15 mouse cellular contexts compared by ENCODE assay signal in the genomic region with DNA sequence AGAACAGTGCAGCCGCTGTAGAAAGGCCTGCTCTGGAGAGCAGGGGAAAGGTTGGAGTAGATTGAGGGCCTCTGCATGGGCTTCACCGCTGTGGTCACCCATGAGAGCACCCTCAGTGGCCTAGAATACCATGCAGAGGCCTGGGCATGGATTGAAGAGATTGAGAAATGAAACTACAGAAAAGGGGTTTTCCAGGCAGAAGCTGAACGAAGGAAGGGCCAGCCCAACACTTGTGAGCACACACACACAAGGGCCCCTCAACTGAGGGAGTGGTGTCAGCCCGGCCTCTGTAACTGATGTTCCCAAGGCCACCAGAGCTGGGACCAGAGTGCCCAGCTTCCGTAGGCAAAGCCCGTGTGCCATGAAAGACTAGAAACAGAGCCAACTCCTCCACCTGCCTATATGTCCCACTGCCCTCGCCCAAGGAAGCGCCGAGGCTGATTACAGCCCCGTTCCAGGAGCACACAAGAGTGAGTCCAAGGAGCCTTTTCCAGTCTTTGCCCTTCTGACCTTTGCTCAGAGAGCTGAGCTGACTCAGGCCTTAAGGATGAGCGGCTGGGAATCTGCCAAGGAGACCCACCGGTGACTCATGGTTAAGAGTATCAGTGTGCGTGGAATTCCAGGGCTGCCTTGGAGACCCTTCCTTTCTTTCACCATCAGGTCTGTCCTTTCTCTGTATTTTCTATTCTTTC. TPM values are rescaled to one million over a fixed set of nuclear protein-coding genes. Genes with fewer than 3 reads are reported as not detected.
DNase-seq lines count a peak whose midpoint lies in the region; ATAC-seq lines count a peak whose summit lies in the region.
"Had no signal": no experiment of that assay in that cellular context is flagged by ENCODE, and none has a peak within 500 bp of the region (broad histone marks: within the 10 kb centered on the region; RNA-seq: fewer than 3 reads in every experiment).

No protein-coding gene starts in this region.

- H3K9ac ChIP-seq in kidney, embryonic 15.5 days = no peak overlapping the region
- H3K9ac ChIP-seq in stomach, embryonic 16.5 days (ENCODE audit: low read length) = 0 out of 2 replicates have a peak overlapping the region, but pooled peaks have one; percentile 21
- H3K9ac ChIP-seq: embryonic facial prominence, embryonic 15.5 days; heart, embryonic 13.5 days; liver, embryonic 15.5 days; neural tube, embryonic 13.5 days had no signal

- H3K27ac ChIP-seq in kidney, embryonic 15.5 days = no peak overlapping the region
- H3K27ac ChIP-seq in stomach, embryonic 16.5 days (ENCODE audit: low read length) = no peak overlapping the region; the same call in 1 of the 2 replicates
- H3K27ac ChIP-seq: embryonic facial prominence, embryonic 15.5 days; heart, embryonic 13.5 days; liver, embryonic 15.5 days; midbrain, embryonic 10.5 days; neural tube, embryonic 13.5 days had no signal

- peak; percentile 81 for DNase-seq in kidney, adult 18-20 months
- peak; percentile 63 for DNase-seq in adrenal gland, postnatal 10 days
- peak; percentile 94 for DNase-seq in kidney, adult 9 months
- no peak for DNase-seq in cerebellum, adult 11 months
- DNase-seq in gastrocnemius, postnatal 36 days = no peak
- no peak for DNase-seq in layer of hippocampus, postnatal 25 days (ENCODE audit: extremely low spot score in 1 of 2, low spot score in 1 of 2)
- DNase-seq: cerebellum, adult 18-20 months; right cerebral cortex, postnatal 25 days had no signal

- H3K4me2 ChIP-seq in kidney, embryonic 15.5 days = no peak overlapping the region
- no peak overlapping the region for H3K4me2 ChIP-seq in stomach, embryonic 16.5 days (ENCODE audit: low read depth, low read length)
- H3K4me2 ChIP-seq: embryonic facial prominence, embryonic 15.5 days; heart, embryonic 13.5 days; liver, embryonic 15.5 days; neural tube, embryonic 13.5 days had no signal

- no peaks in the 10 kb centered on the region for H3K27me3 ChIP-seq in kidney, embryonic 15.5 days
- H3K27me3 ChIP-seq in stomach, embryonic 16.5 days (ENCODE audit: control insufficient read depth, insufficient read depth, low read length) = no peaks in the 10 kb centered on the region
- H3K27me3 ChIP-seq: embryonic facial prominence, embryonic 15.5 days; heart, embryonic 13.5 days; liver, embryonic 15.5 days; neural tube, embryonic 13.5 days had no signal

- H3K4me1 ChIP-seq in kidney, embryonic 15.5 days = peaks cover 44% of the 10 kb centered on the region
- H3K4me1 ChIP-seq in stomach, embryonic 16.5 days (ENCODE audit: control insufficient read depth, insufficient read depth, low read length) = peaks cover 24% of the 10 kb centered on the region

- H3K4me3 ChIP-seq in kidney, embryonic 15.5 days (replicated peaks) = no peak overlapping the region
- no peak overlapping the region for H3K4me3 ChIP-seq in stomach, embryonic 16.5 days (replicated peaks; ENCODE audit: low read length)
- H3K4me3 ChIP-seq: embryonic facial prominence, embryonic 15.5 days; heart, embryonic 13.5 days; liver, embryonic 15.5 days; midbrain, embryonic 10.5 days; neural tube, embryonic 13.5 days had no signal

- ATAC-seq in kidney, embryonic 15.5 days (replicated peaks; ENCODE audit: low FRiP score) = no peak
- ATAC-seq in stomach, embryonic 16.5 days (ENCODE audit: insufficient read depth, low FRiP score) = peak; percentile 23; the same call in 1 of the 2 replicates

- H3K9me3 ChIP-seq in kidney, embryonic 15.5 days (replicated peaks) = no peaks in the 10 kb centered on the region
- H3K9me3 ChIP-seq in stomach, embryonic 16.5 days (replicated peaks; ENCODE audit: control insufficient read depth, low read length) = no peaks in the 10 kb centered on the region
- H3K9me3 ChIP-seq: embryonic facial prominence, embryonic 15.5 days; heart, embryonic 13.5 days; liver, embryonic 15.5 days; midbrain, embryonic 10.5 days; neural tube, embryonic 13.5 days had no signal

- WGBS in kidney, embryonic 15.5 days = 74% methylated on average over 13 of the region's 13 CpGs
- 69% methylated on average over 13 of the region's 13 CpGs for WGBS in stomach, embryonic 16.5 days

- H3K36me3 ChIP-seq in kidney, embryonic 15.5 days = no peaks in the 10 kb centered on the region
- H3K36me3 ChIP-seq in stomach, embryonic 16.5 days (ENCODE audit: control insufficient read depth, insufficient read depth, low read length) = no peaks in the 10 kb centered on the region
- H3K36me3 ChIP-seq: embryonic facial prominence, embryonic 15.5 days; heart, embryonic 13.5 days; liver, embryonic 15.5 days; midbrain, embryonic 10.5 days; neural tube, embryonic 13.5 days had no signal

- intact Hi-C loops in gastrocnemius, postnatal 36 days (cut with DNase I) = no loop called here

RNA-seq across cellular contexts. Expression of a gene that starts 9.4 kb away (rescaled TPM):
- 47.5 and 50.6 TPM in 2 replicates for polyA plus RNA-seq in kidney, embryonic 15.5 days (2015; fragmentation: Nextera tagmentation; extraction: Ambion mirVana)
- total RNA-seq in adrenal gland, postnatal 10 days (2021) = 100 to 1,000 TPM in 1 of 2 experiments, 10 to 100 TPM in 1; 80.9 to 129 TPM
- polyA plus RNA-seq in stomach, embryonic 16.5 days (2015; fragmentation: Nextera tagmentation; extraction: Ambion mirVana) = 54.8 and 56.5 TPM in 2 replicates
- total RNA-seq in gastrocnemius, postnatal 36 days (2021) = 10 to 100 TPM in 1 of 2 experiments, 1 to 10 TPM in 1; 6.6 to 11.7 TPM
- total RNA-seq in layer of hippocampus, postnatal 25 days (2021) = 10 to 100 TPM; 27.3 to 30.6 TPM

RNA-seq across cellular contexts. Expression of a gene that starts 18.8 kb away (rescaled TPM):
- polyA plus RNA-seq in kidney, embryonic 15.5 days (2015; fragmentation: Nextera tagmentation; extraction: Ambion mirVana) = 18.8 and 20.2 TPM in 2 replicates
- total RNA-seq in adrenal gland, postnatal 10 days (2021) = 10 to 100 TPM; 21.2 to 24.2 TPM
- 15.6 and 17.7 TPM in 2 replicates for polyA plus RNA-seq in stomach, embryonic 16.5 days (2015; fragmentation: Nextera tagmentation; extraction: Ambion mirVana)
- total RNA-seq in gastrocnemius, postnatal 36 days (2021) = 1 to 10 TPM; 3.8 to 4.3 TPM
- 10 to 100 TPM; 10.1 to 11.3 TPM for total RNA-seq in layer of hippocampus, postnatal 25 days (2021)

Comparison
In these comparisons a context has a peak if more than half of its experiments do, and no peak if none do; other contexts are left out.
1. DNase-seq: peak in kidney, adult 18-20 months (single experiment), adrenal gland, postnatal 10 days (single experiment) and kidney, adult 9 months (single experiment); none in cerebellum, adult 11 months (single experiment), gastrocnemius, postnatal 36 days (0 of 2) and layer of hippocampus, postnatal 25 days (0 of 2).